Mouse (Mus musculus): ENCODE results near the gene Gm49673.
"Not testable (repeated sequence)": the region's sequence is repeated elsewhere in the genome, so short reads cannot be mapped to it uniquely, and the experiment has no call there.

Gm49673 gene

GRCm38 (mm10) chr17:8147439-8148316 is at the start of gene Gm49673, which contains the start of gene Rnaset2a:
TSS of gene Gm49673 (minus strand) at chr17:8147788.
TSS of gene Rnaset2a (minus strand) at chr17:8148097.
- not testable (repeated sequence) for H3K36me3 ChIP-seq (ENCODE audit: control insufficient read depth, insufficient read depth, low read length, poor library complexity, severe bottlenecking); H3K27me3 ChIP-seq (ENCODE audit: control insufficient read depth, insufficient read depth, low read length, poor library complexity, severe bottlenecking)
- peak; percentile 45 for DNase-seq (ENCODE audit: low read depth, low spot score)

- peaks cover 16% of the 10 kb centered on the region; the same call in 1 of the 2 replicates for H3K36me3 ChIP-seq (ENCODE audit: control insufficient read depth, insufficient read depth, low read length, poor library complexity, severe bottlenecking)
- DNase-seq (ENCODE audit: low read depth, low spot score) = peak; percentile 91
- no peaks in the 10 kb centered on the region for H3K27me3 ChIP-seq (ENCODE audit: control insufficient read depth, insufficient read depth, low read length, poor library complexity, severe bottlenecking)
Observed at GRCm38 (mm10) chr17:8195685-8196376, 48.2 kb upstream of the Gm49673 start.

GRCm38 (mm10) chr17:8193678-8194077 is 46.1 kb upstream of the Gm49673 start:
- no peaks in the 10 kb centered on the region for H3K27me3 ChIP-seq (ENCODE audit: control insufficient read depth, insufficient read depth, low read length, poor library complexity, severe bottlenecking)
- DNase-seq (ENCODE audit: low read depth, low spot score) = no peak

GRCm38 (mm10) chr17:8184217-8184616 is 36.6 kb upstream of the Gm49673 start:
- Histone ChIP-seq H3K27me3 (ENCODE audit: control insufficient read depth, insufficient read depth, low read length, poor library complexity, severe bottlenecking) (no peaks in the 10 kb centered on the region), H3K36me3 (ENCODE audit: control insufficient read depth, insufficient read depth, low read length, poor library complexity, severe bottlenecking) (peaks cover 14% of the 10 kb centered on the region)
- DNase-seq (ENCODE audit: low read depth, low spot score) = no peak

More at GRCm38 (mm10) chr17:8193678-8194077, 46.1 kb upstream of the Gm49673 start:
- peaks cover 19% of the 10 kb centered on the region; the same call in 1 of the 2 replicates for H3K36me3 ChIP-seq (ENCODE audit: control insufficient read depth, insufficient read depth, low read length, poor library complexity, severe bottlenecking)

- H3K36me3 ChIP-seq (ENCODE audit: control insufficient read depth, insufficient read depth, low read length, poor library complexity, severe bottlenecking) = peaks cover 14% of the 10 kb centered on the region
- DNase-seq (ENCODE audit: low read depth, low spot score) = no peak
- H3K27me3 ChIP-seq (ENCODE audit: control insufficient read depth, insufficient read depth, low read length, poor library complexity, severe bottlenecking) = no peaks in the 10 kb centered on the region
Observed at GRCm38 (mm10) chr17:8183815-8184214, 36.2 kb upstream of the Gm49673 start.

GRCm38 (mm10) chr17:8177090-8177489 is 29.5 kb upstream of the Gm49673 start:
- no peak for DNase-seq (ENCODE audit: low read depth, low spot score)
- H3K27me3 ChIP-seq (ENCODE audit: control insufficient read depth, insufficient read depth, low read length, poor library complexity, severe bottlenecking) = no peaks in the 10 kb centered on the region

GRCm38 (mm10) chr17:8171081-8171480 is 23.5 kb upstream of the Gm49673 start:
- DNase-seq (ENCODE audit: low read depth, low spot score) = peak; percentile 73
- H3K36me3 ChIP-seq (ENCODE audit: control insufficient read depth, insufficient read depth, low read length, poor library complexity, severe bottlenecking) = peaks cover 14% of the 10 kb centered on the region
- no peaks in the 10 kb centered on the region for H3K27me3 ChIP-seq (ENCODE audit: control insufficient read depth, insufficient read depth, low read length, poor library complexity, severe bottlenecking)

More at GRCm38 (mm10) chr17:8177090-8177489, 29.5 kb upstream of the Gm49673 start:
- peaks cover 21% of the 10 kb centered on the region for H3K36me3 ChIP-seq (ENCODE audit: control insufficient read depth, insufficient read depth, low read length, poor library complexity, severe bottlenecking)

GRCm38 (mm10) chr17:8170331-8170730 is 22.7 kb upstream of the Gm49673 start:
- DNase-seq (ENCODE audit: low read depth, low spot score) = peak; percentile 79
- no peaks in the 10 kb centered on the region for H3K27me3 ChIP-seq (ENCODE audit: control insufficient read depth, insufficient read depth, low read length, poor library complexity, severe bottlenecking)
- peaks cover 14% of the 10 kb centered on the region for H3K36me3 ChIP-seq (ENCODE audit: control insufficient read depth, insufficient read depth, low read length, poor library complexity, severe bottlenecking)

GRCm38 (mm10) chr17:8167436-8167835 is 19.8 kb upstream of the Gm49673 start:
- not testable (repeated sequence) for H3K27me3 ChIP-seq (ENCODE audit: control insufficient read depth, insufficient read depth, low read length, poor library complexity, severe bottlenecking); H3K36me3 ChIP-seq (ENCODE audit: control insufficient read depth, insufficient read depth, low read length, poor library complexity, severe bottlenecking); DNase-seq (ENCODE audit: low read depth, low spot score)

GRCm38 (mm10) chr17:8166454-8166853 is 18.9 kb upstream of the Gm49673 start:
- DNase-seq (ENCODE audit: low read depth, low spot score); H3K27me3 ChIP-seq (ENCODE audit: control insufficient read depth, insufficient read depth, low read length, poor library complexity, severe bottlenecking); H3K36me3 ChIP-seq (ENCODE audit: control insufficient read depth, insufficient read depth, low read length, poor library complexity, severe bottlenecking): not testable (repeated sequence)

- not testable (repeated sequence) for H3K36me3 ChIP-seq (ENCODE audit: control insufficient read depth, insufficient read depth, low read length, poor library complexity, severe bottlenecking); DNase-seq (ENCODE audit: low read depth, low spot score); H3K27me3 ChIP-seq (ENCODE audit: control insufficient read depth, insufficient read depth, low read length, poor library complexity, severe bottlenecking)
Observed at GRCm38 (mm10) chr17:8165977-8166376, 18.4 kb upstream of the Gm49673 start.

GRCm38 (mm10) chr17:8165608-8165945 is 18.0 kb upstream of the Gm49673 start:
- peak; percentile 45 for DNase-seq (ENCODE audit: low read depth, low spot score)
- not testable (repeated sequence) for H3K27me3 ChIP-seq (ENCODE audit: control insufficient read depth, insufficient read depth, low read length, poor library complexity, severe bottlenecking); H3K36me3 ChIP-seq (ENCODE audit: control insufficient read depth, insufficient read depth, low read length, poor library complexity, severe bottlenecking)

- peak; percentile 14 for DNase-seq (ENCODE audit: low read depth, low spot score)
- not testable (repeated sequence) for H3K27me3 ChIP-seq (ENCODE audit: control insufficient read depth, insufficient read depth, low read length, poor library complexity, severe bottlenecking); H3K36me3 ChIP-seq (ENCODE audit: control insufficient read depth, insufficient read depth, low read length, poor library complexity, severe bottlenecking)
Observed at GRCm38 (mm10) chr17:8164701-8165607, 17.4 kb upstream of the Gm49673 start, which contains the start of gene Fgfr1op. TSS of gene Fgfr1op (plus strand) at chr17:8165501.

GRCm38 (mm10) chr17:8160969-8161368 is 13.4 kb upstream of the Gm49673 start:
- not testable (repeated sequence) for H3K27me3 ChIP-seq (ENCODE audit: control insufficient read depth, insufficient read depth, low read length, poor library complexity, severe bottlenecking); H3K36me3 ChIP-seq (ENCODE audit: control insufficient read depth, insufficient read depth, low read length, poor library complexity, severe bottlenecking)
- peak; percentile 58 for DNase-seq (ENCODE audit: low read depth, low spot score)

All from splenic B cell, adult 2 months (primary cell).